Mouse (Mus musculus) forebrain, embryonic 10.5 days (tissue): Measurements from ENCODE around the gene Gipc1. TPM values are rescaled to one million over a fixed set of nuclear protein-coding genes. Genes with fewer than 3 reads are reported as not detected.

Source experiments
- DNase-seq: peaks from one replicate; pipeline ENCODE4 v3.0.0-alpha.2; 2017; ENCODE audit warnings: low spot score; ENCODE audit errors: extremely low spot score
- H3K27ac ChIP-seq: fragments of 300-500 bp; sonication (generic); 2 replicates; pipeline ENCODE4 v1.5.1; 2016; ENCODE audit warnings: mild to moderate bottlenecking
- H3K27me3 ChIP-seq: fragments of 300-500 bp; sonication (generic); 2 replicates; pipeline ENCODE4 v1.6.1; 2016; ENCODE audit warnings: mild to moderate bottlenecking; ENCODE audit not compliant: poor library complexity, severe bottlenecking
- H3K36me3 ChIP-seq: fragments of 300-500 bp; sonication (generic); replicated peaks from 2 replicates; pipeline ENCODE4 v1.6.1; 2016; ENCODE audit warnings: mild to moderate bottlenecking, moderate library complexity
- H3K4me1 ChIP-seq: fragments of 300-500 bp; sonication (generic); 2 replicates; pipeline ENCODE4 v1.6.1; 2016
- H3K4me3 ChIP-seq: fragments of 300-500 bp; sonication (generic); 2 replicates; pipeline ENCODE4 v1.5.1; 2016; ENCODE audit warnings: mild to moderate bottlenecking, moderate library complexity
- H3K9me3 ChIP-seq: fragments of 300-500 bp; sonication (generic); 2 replicates; pipeline ENCODE4 v1.6.1; 2016; ENCODE audit warnings: mild to moderate bottlenecking, moderate library complexity
- WGBS: fragments of 180-500 bp; shearing (Covaris S2); methylation state at CpG from one replicate; pipeline ENCODE4 v1.1.7; 2016; 5-methylcytosine and 5-hydroxymethylcytosine counted together
- polyA plus RNA-seq: library from polyadenylated mRNA; unstranded; fragments of >200 nt; fragmentation: Nextera tagmentation; extraction: Ambion mirVana; gene quantifications from 2 replicates; pipeline ENCODE4 v1.2.1, GENCODE M21; 2016

Gene Gipc1
- polyA plus RNA-seq, 1 experiment from 2014 or later: 220 TPM

DNA sequence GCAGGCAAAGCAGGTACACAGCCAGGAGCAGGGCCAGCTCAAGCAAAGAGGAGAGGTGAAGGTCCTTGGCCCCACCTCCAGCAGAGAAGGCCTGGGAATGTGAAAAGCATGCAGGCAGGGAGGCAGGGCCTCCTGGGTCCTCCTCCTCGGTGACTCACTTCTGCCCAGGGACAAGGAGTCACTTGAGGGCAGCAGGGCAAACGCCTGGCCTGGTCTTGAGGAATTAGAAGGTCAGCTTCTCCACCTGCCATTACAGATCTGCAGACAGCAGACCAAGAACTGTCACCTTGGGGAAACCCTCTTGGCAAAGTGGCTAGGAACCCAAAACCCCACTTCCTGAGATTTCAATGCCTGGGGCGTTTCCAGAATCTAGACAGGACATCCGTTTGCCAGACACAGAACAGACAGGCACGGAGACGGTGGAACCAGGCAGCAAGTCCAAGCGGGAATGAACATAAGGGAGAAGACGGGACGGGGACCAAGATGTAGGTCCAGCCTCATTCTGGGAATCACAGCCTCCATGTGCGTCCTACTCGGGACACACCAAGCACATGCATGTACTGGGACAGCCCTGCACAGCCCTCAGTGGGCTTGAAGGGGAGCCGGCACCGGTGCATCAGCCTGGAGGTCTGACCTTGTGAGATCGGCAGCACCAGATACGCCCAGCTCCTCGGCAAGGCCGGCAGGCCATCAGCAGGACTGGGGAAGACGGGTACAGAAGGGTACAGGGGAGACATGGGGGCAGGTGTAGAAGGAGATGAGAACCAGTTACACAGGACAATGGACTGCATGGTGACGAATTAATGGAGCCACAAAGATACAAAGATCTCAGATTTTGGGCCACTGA lies 45.1 kb downstream of the Gipc1 start:
- no peaks in the 10 kb centered on the region for H3K27me3 ChIP-seq
- peak overlapping the region; percentile 92 for H3K4me3 ChIP-seq
- no peak for DNase-seq
- whole genome bisulfite sequencing: 66% methylated on average over 19 of the region's 19 CpGs
- peaks cover 44% of the 10 kb centered on the region for H3K4me1 ChIP-seq
- 0 out of 2 replicates have a peak, but pooled peaks cover 4% of the 10 kb centered on the region for H3K9me3 ChIP-seq
- H3K36me3 ChIP-seq: peaks cover 3% of the 10 kb centered on the region
- peak overlapping the region; percentile 94 for H3K27ac ChIP-seq

DNA sequence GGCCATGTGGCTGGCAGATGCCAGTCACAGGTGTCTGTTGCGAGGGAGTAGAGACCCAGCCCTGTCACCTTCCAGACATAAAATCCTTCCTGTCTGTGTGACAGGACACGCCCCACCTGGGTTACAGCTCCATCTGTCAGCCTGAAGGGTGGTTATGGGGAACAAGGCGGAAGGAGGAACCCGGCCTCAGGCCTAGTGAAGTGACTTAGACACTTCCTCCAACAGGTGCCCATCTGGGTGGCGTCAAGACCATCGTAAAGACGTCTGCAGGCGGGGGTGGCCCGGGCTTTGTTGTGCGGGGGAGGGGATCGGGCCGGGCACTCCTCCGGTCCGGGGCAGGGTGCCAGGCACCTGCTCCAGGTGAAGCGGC lies 45.8 kb downstream of the Gipc1 start:
- no peaks in the 10 kb centered on the region for H3K36me3 ChIP-seq
- WGBS: 7% methylated on average over 15 of the region's 15 CpGs
- peak overlapping the region; percentile 94 for H3K27ac ChIP-seq
- peak; percentile 23 for DNase-seq
- H3K27me3 ChIP-seq: no peaks in the 10 kb centered on the region
- 0 out of 2 replicates have a peak, but pooled peaks cover 4% of the 10 kb centered on the region for H3K9me3 ChIP-seq
- peaks cover 44% of the 10 kb centered on the region for H3K4me1 ChIP-seq
- peak overlapping the region; percentile 92 for H3K4me3 ChIP-seq

DNA sequence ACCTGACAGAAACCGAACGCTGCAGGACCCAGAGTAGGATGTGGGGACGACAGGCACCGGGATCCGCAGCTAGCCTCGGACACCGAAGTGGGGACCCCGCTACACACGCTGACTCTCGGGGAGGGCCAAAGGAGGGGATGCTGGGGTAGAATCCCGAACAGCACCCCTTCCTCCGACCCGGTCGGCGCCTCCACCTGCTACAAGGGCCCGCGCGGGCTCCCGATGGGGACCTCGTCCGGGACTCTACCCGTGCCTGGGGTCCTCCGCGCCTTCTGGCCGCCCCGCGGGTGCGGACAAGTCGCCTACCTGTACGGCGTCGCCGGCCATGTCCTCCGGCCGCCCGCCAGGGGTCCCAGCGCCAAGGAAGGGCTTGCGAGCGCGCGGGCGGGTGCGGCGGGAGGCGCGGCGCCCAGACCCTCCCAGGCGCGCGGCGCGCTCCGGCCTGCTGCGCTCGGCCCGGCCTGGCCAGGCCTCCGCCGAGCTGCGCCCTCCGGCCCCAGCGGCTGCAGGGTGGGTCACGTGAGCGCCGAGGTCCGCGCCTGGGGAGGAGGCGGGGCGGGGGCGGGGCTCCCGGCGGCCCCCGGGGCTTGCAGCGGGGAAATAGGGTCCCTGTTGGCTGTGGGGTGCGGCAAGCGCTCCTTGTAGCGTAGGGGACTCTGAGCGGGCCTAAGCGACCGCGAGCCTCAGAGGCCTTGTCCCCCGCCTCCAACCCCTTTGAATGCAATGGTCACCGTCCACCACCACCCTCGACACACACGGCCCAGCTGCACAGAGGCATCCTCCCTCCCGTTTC lies 46.4 kb downstream of the Gipc1 start, which contains the start of gene Pkn1:
Pkn1 (minus strand) TSS at position 519 of the 793 bp plus-strand sequence.
- H3K36me3 ChIP-seq: no peaks in the 10 kb centered on the region
- WGBS: under 1% methylated on average over 85 of the region's 85 CpGs
- peak within 1 kb of the TSS; percentile 92 for H3K4me3 ChIP-seq
- DNase-seq: peak; percentile 79
- 0 out of 2 replicates have a peak, but pooled peaks cover 4% of the 10 kb centered on the region for H3K9me3 ChIP-seq
- H3K27ac ChIP-seq: peak within 1 kb of the TSS; percentile 94
- H3K27me3 ChIP-seq: no peaks in the 10 kb centered on the region
- peaks cover 44% of the 10 kb centered on the region for H3K4me1 ChIP-seq

DNA sequence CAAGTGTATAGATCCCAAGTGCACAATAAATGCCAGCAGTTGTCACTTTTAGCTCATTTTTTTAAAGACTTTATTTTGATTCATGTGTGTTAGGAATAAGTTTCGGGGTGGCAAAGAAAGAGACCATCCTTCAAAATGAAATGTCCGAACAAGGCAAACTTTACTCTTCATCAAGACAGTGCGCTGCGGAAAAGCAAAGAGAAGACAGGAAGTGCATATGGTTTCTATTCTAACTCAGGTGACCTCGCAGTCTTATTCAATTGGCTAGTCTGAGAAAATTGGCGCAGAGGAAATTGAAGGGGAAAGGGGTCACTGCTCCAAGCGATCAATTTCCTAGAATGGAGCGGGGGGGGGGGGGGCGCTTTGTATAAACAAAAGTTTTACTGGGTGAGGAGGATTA lies 47.1 kb downstream of the Gipc1 start:
- DNase-seq: no peak
- H3K9me3 ChIP-seq: 0 out of 2 replicates have a peak, but pooled peaks cover 4% of the 10 kb centered on the region
- peak overlapping the region; percentile 94 for H3K27ac ChIP-seq
- peak overlapping the region; percentile 92 for H3K4me3 ChIP-seq
- no peaks in the 10 kb centered on the region for H3K36me3 ChIP-seq
- 42% methylated on average over 9 of the region's 9 CpGs for WGBS
- peaks cover 44% of the 10 kb centered on the region for H3K4me1 ChIP-seq
- H3K27me3 ChIP-seq: no peaks in the 10 kb centered on the region

DNA sequence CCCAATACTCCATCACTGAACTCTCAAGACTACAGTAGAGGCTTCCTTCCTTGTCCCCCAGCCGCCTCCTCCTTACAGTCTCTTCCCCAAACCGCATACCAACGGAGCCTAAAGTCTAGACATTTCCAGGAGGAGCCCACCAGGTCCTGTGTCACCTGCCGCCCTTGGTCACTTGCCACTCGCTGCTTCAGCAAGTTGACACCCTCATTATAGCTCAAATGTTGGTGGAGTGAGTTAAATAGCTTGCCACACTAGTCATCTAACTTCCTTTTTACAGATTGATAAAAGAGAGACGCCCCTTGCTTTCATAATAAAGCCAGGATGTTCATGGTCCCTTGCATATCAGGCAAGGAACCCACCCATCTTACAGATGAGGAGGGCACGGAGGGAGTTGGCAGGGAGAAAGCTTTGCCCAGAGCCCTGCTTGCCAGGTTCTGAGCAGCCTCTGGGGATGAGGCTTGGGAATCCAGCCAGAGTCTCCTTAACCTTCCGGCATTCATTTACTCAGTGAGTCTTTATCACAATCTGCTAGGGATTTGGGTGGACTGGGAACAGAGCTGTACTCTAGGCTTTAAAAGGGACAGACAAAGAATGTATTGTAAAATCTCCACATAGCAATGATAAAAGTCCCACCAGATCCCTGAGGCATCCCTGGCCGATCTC lies 48.1 kb downstream of the Gipc1 start:
- no peak overlapping the region for H3K4me3 ChIP-seq
- no peaks in the 10 kb centered on the region for H3K27me3 ChIP-seq
- H3K36me3 ChIP-seq: no peaks in the 10 kb centered on the region
- H3K4me1 ChIP-seq: peaks cover 44% of the 10 kb centered on the region
- 79% methylated on average over 9 of the region's 9 CpGs for WGBS
- 0 out of 2 replicates have a peak, but pooled peaks cover 4% of the 10 kb centered on the region for H3K9me3 ChIP-seq
- no peak for DNase-seq
- H3K27ac ChIP-seq: peak overlapping the region; percentile 63; the same call in 1 of the 2 replicates

DNA sequence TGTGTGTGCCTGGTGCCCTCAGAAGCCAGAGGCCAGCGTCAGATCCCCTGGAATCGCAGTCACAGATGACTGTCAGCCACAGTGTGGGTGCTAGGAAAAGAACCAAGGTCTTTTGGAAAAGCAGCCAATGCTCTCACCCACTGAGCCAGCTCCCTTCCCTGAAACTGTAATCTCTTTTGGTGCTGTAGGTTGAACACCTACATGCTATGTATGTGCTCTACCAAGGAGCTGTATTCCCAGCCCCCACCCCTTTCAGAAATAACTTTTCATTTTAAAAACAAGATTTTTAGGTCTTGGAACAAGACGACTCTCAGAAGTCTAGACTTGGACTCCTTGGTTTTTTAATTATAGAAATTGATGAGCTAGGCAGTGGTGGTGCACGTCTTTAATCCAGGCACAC lies 50.9 kb downstream of the Gipc1 start:
- H3K27me3 ChIP-seq: no peaks in the 10 kb centered on the region
- H3K9me3 ChIP-seq: 0 out of 2 replicates have a peak, but pooled peaks cover 4% of the 10 kb centered on the region
- DNase-seq: no peak
- H3K4me1 ChIP-seq: peaks cover 25% of the 10 kb centered on the region
- H3K4me3 ChIP-seq: no peak overlapping the region
- no peak overlapping the region for H3K27ac ChIP-seq
- H3K36me3 ChIP-seq: no peaks in the 10 kb centered on the region
- WGBS: 90% methylated on average over 4 of the region's 4 CpGs

DNA sequence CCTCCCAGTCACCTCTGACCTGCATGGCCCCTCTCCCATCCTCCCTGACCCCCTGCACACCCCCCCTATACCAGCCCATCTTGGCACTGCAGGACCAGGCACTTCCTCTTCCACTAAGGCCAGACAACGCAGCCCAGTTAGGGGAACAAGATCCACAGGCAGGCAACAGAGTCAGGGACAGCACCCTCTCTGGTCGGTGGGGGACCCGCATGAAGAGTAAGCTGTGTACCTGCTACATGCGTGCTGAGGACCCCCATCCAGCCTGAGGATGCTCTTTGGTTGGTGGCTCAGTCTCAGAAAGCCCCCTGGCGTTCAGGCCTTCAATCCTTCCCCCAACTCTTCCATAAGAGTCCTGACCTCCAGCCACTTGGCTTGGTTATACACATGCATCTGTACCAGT lies 53.9 kb downstream of the Gipc1 start:
- 66% methylated on average over 5 of the region's 5 CpGs for WGBS
- Histone ChIP-seq H3K9me3 (0 out of 2 replicates have a peak, but pooled peaks cover 4% of the 10 kb centered on the region), H3K27ac (no peak overlapping the region), H3K27me3 (no peaks in the 10 kb centered on the region), H3K4me3 (no peak overlapping the region), H3K4me1 (no peaks in the 10 kb centered on the region), H3K36me3 (no peaks in the 10 kb centered on the region)
- no peak for DNase-seq

DNA sequence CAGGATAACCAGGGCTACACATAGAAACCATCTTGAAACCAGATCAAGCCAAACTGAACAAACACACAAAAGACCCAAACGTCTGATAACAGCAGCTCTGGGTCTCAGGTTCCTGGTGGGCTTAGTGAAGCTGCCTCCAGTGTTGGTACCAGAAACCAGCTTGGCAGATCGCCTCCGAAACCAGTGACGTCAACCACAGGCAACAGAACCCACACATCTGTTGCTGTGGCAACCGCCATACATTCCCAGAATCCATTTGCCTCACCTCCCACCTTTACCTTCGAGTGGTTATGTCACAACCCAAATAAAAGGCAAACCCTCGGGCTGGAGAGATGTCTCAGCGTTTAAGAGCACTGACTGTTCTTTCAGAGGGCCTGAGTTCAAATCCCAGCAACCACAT lies 55.1 kb downstream of the Gipc1 start:
- Histone ChIP-seq H3K4me3 (no peak overlapping the region), H3K27me3 (no peaks in the 10 kb centered on the region), H3K4me1 (no peaks in the 10 kb centered on the region), H3K27ac (no peak overlapping the region), H3K36me3 (no peaks in the 10 kb centered on the region), H3K9me3 (no peaks in the 10 kb centered on the region)
- no peak for DNase-seq
- WGBS: 86% methylated on average over 8 of the region's 8 CpGs

Other genes with a start within 250 kb of the Gipc1 start
- 108 and 109 TPM in 2 replicates for gene Scoc, start 194.3 kb upstream of the Gipc1 start, polyA plus RNA-seq
- not detected in 2 replicates for gene Olfr370, start 116.9 kb upstream of the Gipc1 start, polyA plus RNA-seq
- 342 and 357 TPM in 2 replicates for gene Ndufb7, start 86.0 kb upstream of the Gipc1 start, polyA plus RNA-seq
- gene Tecr, start 44.7 kb upstream of the Gipc1 start, polyA plus RNA-seq: 637 and 658 TPM in 2 replicates
- 65.2 and 77.8 TPM in 2 replicates for gene Dnajb1, start 44.5 kb upstream of the Gipc1 start, polyA plus RNA-seq
- 0.37 and 0.52 TPM in 2 replicates for gene Ptger1, start 14.0 kb downstream of the Gipc1 start, polyA plus RNA-seq
- gene Pkn1, start 46.5 kb downstream of the Gipc1 start, polyA plus RNA-seq: 29.0 and 29.3 TPM in 2 replicates
- 364 and 371 TPM in 2 replicates for gene Ddx39, start 62.5 kb downstream of the Gipc1 start, polyA plus RNA-seq
- gene Adgre5, start 88.6 kb downstream of the Gipc1 start, polyA plus RNA-seq: 8.3 and 9.2 TPM in 2 replicates
- gene Adgrl1, start 247.4 kb downstream of the Gipc1 start, polyA plus RNA-seq: 11.1 and 12.5 TPM in 2 replicates